Mouse (Mus musculus) limb, embryonic 12.5 days (tissue): ENCODE measurements around the gene Ntan1. TPM values are rescaled to one million over a fixed set of nuclear protein-coding genes. Genes with fewer than 3 reads are reported as not detected.

Experiments
- ATAC-seq: fragments of 200-750 bp; cut with Nextera tagmentation; 2 replicates; pipeline ENCODE4 v1.8.0; 2017; ENCODE audit warnings: low read depth, moderate TSS enrichment; ENCODE audit not compliant: insufficient number of reproducible peaks, insufficient read depth, low FRiP score, low TSS enrichment
- H3K27ac ChIP-seq: fragments of 300-500 bp; sonication (generic); 2 replicates; pipeline ENCODE4 v1.5.1; 2016; ENCODE audit warnings: mild to moderate bottlenecking, moderate library complexity
- H3K27me3 ChIP-seq: fragments of 300-500 bp; sonication (generic); 2 replicates; pipeline ENCODE4 v1.6.1; 2016; ENCODE audit warnings: mild to moderate bottlenecking, moderate library complexity
- H3K36me3 ChIP-seq: fragments of 300-500 bp; sonication (generic); 2 replicates; pipeline ENCODE4 v1.6.1; 2016; ENCODE audit warnings: mild to moderate bottlenecking, moderate library complexity
- H3K4me1 ChIP-seq: fragments of 300-500 bp; sonication (generic); replicated peaks from 2 replicates; pipeline ENCODE4 v1.6.1; 2016
- H3K4me2 ChIP-seq: fragments of 300-500 bp; sonication (generic); 2 replicates; pipeline ENCODE4 v1.6.1; 2016; ENCODE audit warnings: mild to moderate bottlenecking, moderate library complexity
- H3K4me3 ChIP-seq: fragments of 300-500 bp; sonication (generic); replicated peaks from 2 replicates; pipeline ENCODE4 v1.5.1; 2016; ENCODE audit warnings: mild to moderate bottlenecking
- H3K9ac ChIP-seq: fragments of 300-500 bp; sonication (generic); replicated peaks from 2 replicates; pipeline ENCODE4 v1.6.1; 2016; ENCODE audit warnings: mild to moderate bottlenecking, moderate library complexity
- H3K9me3 ChIP-seq: fragments of 300-500 bp; sonication (generic); 2 replicates; pipeline ENCODE4 v1.6.1; 2016; ENCODE audit warnings: mild to moderate bottlenecking, moderate library complexity
- WGBS: fragments of 180-500 bp; shearing (Covaris S2); methylation state at CpG from one replicate; pipeline ENCODE4 v1.1.7; 2016; 5-methylcytosine and 5-hydroxymethylcytosine counted together
- polyA plus RNA-seq: library from polyadenylated mRNA; unstranded; fragments of >200 nt; fragmentation: Nextera tagmentation; extraction: Ambion mirVana; gene quantifications from 2 replicates; pipeline ENCODE4 v1.2.1, GENCODE M21; 2016

Gene Ntan1
- polyA plus RNA-seq, 1 experiment from 2014 or later, result 183 TPM

GRCm38 (mm10) chr16:13804666-13805065, 14.0 kb upstream of the Ntan1 start:
- no peak for ATAC-seq
- Histone ChIP-seq H3K9me3 (no peaks in the 10 kb centered on the region), H3K27me3 (no peaks in the 10 kb centered on the region), H3K36me3 (peaks cover 95% of the 10 kb centered on the region), H3K4me3 (no peak overlapping the region), H3K27ac (no peak overlapping the region), H3K4me2 (no peak overlapping the region), H3K4me1 (no peaks in the 10 kb centered on the region), H3K9ac (no peak overlapping the region)
- 89% methylated on average over 5 of the region's 5 CpGs for WGBS

- H3K4me2 ChIP-seq, result no peak overlapping the region
- peaks cover 96% of the 10 kb centered on the region for H3K36me3 ChIP-seq
- no peaks in the 10 kb centered on the region for H3K9me3 ChIP-seq
- no peaks in the 10 kb centered on the region for H3K4me1 ChIP-seq
- H3K4me3 ChIP-seq, result no peak overlapping the region
- H3K27ac ChIP-seq, result no peak overlapping the region
- no peak overlapping the region for H3K9ac ChIP-seq
- no peaks in the 10 kb centered on the region for H3K27me3 ChIP-seq
- no peak for ATAC-seq
- 95% methylated on average over 4 of the region's 4 CpGs for WGBS
Measured at GRCm38 (mm10) chr16:13807616-13808015, 11.0 kb upstream of the Ntan1 start.

- H3K36me3 ChIP-seq, result peaks cover 98% of the 10 kb centered on the region
Measured at GRCm38 (mm10) chr16:13808410-13808809, 10.2 kb upstream of the Ntan1 start.

GRCm38 (mm10) chr16:13812152-13812551, 6.5 kb upstream of the Ntan1 start:
- Histone ChIP-seq H3K4me2 (no peak overlapping the region), H3K27me3 (no peaks in the 10 kb centered on the region), H3K36me3 (peaks cover 90% of the 10 kb centered on the region), H3K4me3 (no peak overlapping the region), H3K27ac (no peak overlapping the region), H3K9ac (no peak overlapping the region), H3K9me3 (no peaks in the 10 kb centered on the region), H3K4me1 (no peaks in the 10 kb centered on the region)
- WGBS, result 96% methylated on average over 6 of the region's 6 CpGs
- ATAC-seq, result no peak

More at GRCm38 (mm10) chr16:13808410-13808809, 10.2 kb upstream of the Ntan1 start:
- H3K4me1 ChIP-seq, result no peaks in the 10 kb centered on the region
- H3K27me3 ChIP-seq, result no peaks in the 10 kb centered on the region
- H3K9me3 ChIP-seq, result no peaks in the 10 kb centered on the region
- no peak overlapping the region for H3K27ac ChIP-seq
- no peak for ATAC-seq
- no peak overlapping the region for H3K4me3 ChIP-seq
- no peak overlapping the region for H3K9ac ChIP-seq
- 92% methylated on average over 7 of the region's 7 CpGs for WGBS
- no peak overlapping the region for H3K4me2 ChIP-seq

GRCm38 (mm10) chr16:13813200-13813599, 5.4 kb upstream of the Ntan1 start:
- Histone ChIP-seq H3K4me2 (no peak overlapping the region), H3K9ac (no peak overlapping the region), H3K27ac (no peak overlapping the region), H3K27me3 (no peaks in the 10 kb centered on the region), H3K9me3 (no peaks in the 10 kb centered on the region), H3K36me3 (peaks cover 81% of the 10 kb centered on the region), H3K4me1 (peaks cover 2% of the 10 kb centered on the region; the same call in 1 of the 2 replicates), H3K4me3 (no peak overlapping the region)
- ATAC-seq, result no peak
- 96% methylated on average over 3 of the region's 3 CpGs for WGBS

- peak; percentile 71 for ATAC-seq
- under 1% methylated on average over 36 of the region's 36 CpGs for WGBS
- H3K9me3 ChIP-seq, result peaks cover 4% of the 10 kb centered on the region; the same call in 1 of the 2 replicates
Measured at GRCm38 (mm10) chr16:13819394-13819743, 724 bp downstream of the Ntan1 start.

GRCm38 (mm10) chr16:13819806-13820500, 1.3 kb downstream of the Ntan1 start:
- Histone ChIP-seq H3K4me1 (peaks cover 20% of the 10 kb centered on the region), H3K36me3 (peaks cover 26% of the 10 kb centered on the region), H3K9me3 (peaks cover 4% of the 10 kb centered on the region; the same call in 1 of the 2 replicates), H3K4me3 (peak overlapping the region; percentile 74), H3K27me3 (no peaks in the 10 kb centered on the region), H3K9ac (peak overlapping the region; percentile 81), H3K4me2 (peak overlapping the region; percentile 61), H3K27ac (peak overlapping the region; percentile 97; the same call in 1 of the 2 replicates)
- WGBS, result 45% methylated on average over 12 of the region's 12 CpGs
- no peak for ATAC-seq

More at GRCm38 (mm10) chr16:13819394-13819743, 724 bp downstream of the Ntan1 start:
- Histone ChIP-seq H3K4me2 (peak overlapping the region; percentile 61), H3K36me3 (peaks cover 28% of the 10 kb centered on the region), H3K27me3 (no peaks in the 10 kb centered on the region), H3K27ac (peak overlapping the region; percentile 97), H3K4me3 (peak overlapping the region; percentile 74), H3K9ac (peak overlapping the region; percentile 81), H3K4me1 (peaks cover 20% of the 10 kb centered on the region)

- Histone ChIP-seq H3K27ac (no peak overlapping the region), H3K4me3 (no peak overlapping the region), H3K27me3 (no peaks in the 10 kb centered on the region), H3K4me2 (0 out of 2 replicates have a peak overlapping the region, but pooled peaks have one; percentile 61), H3K9ac (no peak overlapping the region), H3K36me3 (peaks cover 17% of the 10 kb centered on the region), H3K4me1 (peaks cover 23% of the 10 kb centered on the region), H3K9me3 (peaks cover 4% of the 10 kb centered on the region; the same call in 1 of the 2 replicates)
- ATAC-seq, result no peak
- WGBS, result 96% methylated on average over 5 of the region's 5 CpGs
Measured at GRCm38 (mm10) chr16:13820771-13821170, 2.1 kb downstream of the Ntan1 start.

- Histone ChIP-seq H3K4me1 (peaks cover 10% of the 10 kb centered on the region; the same call in 1 of the 2 replicates), H3K9ac (no peak overlapping the region), H3K27ac (no peak overlapping the region; the same call in 1 of the 2 replicates), H3K4me3 (no peak overlapping the region), H3K36me3 (peaks cover 50% of the 10 kb centered on the region), H3K27me3 (no peaks in the 10 kb centered on the region), H3K4me2 (no peak overlapping the region), H3K9me3 (peaks cover under 1% of the 10 kb centered on the region; the same call in 1 of the 2 replicates)
- WGBS, result 59% methylated on average over 7 of the region's 7 CpGs
- ATAC-seq, result 0 out of 2 replicates have a peak, but pooled peaks have one; percentile 39
Measured at GRCm38 (mm10) chr16:13825781-13826490, 7.3 kb downstream of the Ntan1 start.

GRCm38 (mm10) chr16:13826511-13826910, 7.9 kb downstream of the Ntan1 start:
- no peak overlapping the region for H3K27ac ChIP-seq
- no peak overlapping the region for H3K9ac ChIP-seq
- no peak overlapping the region for H3K4me2 ChIP-seq
- no peaks in the 10 kb centered on the region for H3K27me3 ChIP-seq
- no peak overlapping the region for H3K4me3 ChIP-seq
- no peaks in the 10 kb centered on the region for H3K9me3 ChIP-seq
- no peak for ATAC-seq
- 84% methylated on average over 4 of the region's 4 CpGs for WGBS
- peaks cover 8% of the 10 kb centered on the region; the same call in 1 of the 2 replicates for H3K4me1 ChIP-seq
- H3K36me3 ChIP-seq, result peaks cover 54% of the 10 kb centered on the region

- H3K4me1 ChIP-seq, result peaks cover 5% of the 10 kb centered on the region; the same call in 1 of the 2 replicates
- H3K27me3 ChIP-seq, result no peaks in the 10 kb centered on the region
- H3K36me3 ChIP-seq, result peaks cover 86% of the 10 kb centered on the region
- H3K9me3 ChIP-seq, result no peaks in the 10 kb centered on the region
- no peak overlapping the region for H3K27ac ChIP-seq
- H3K9ac ChIP-seq, result no peak overlapping the region
- WGBS, result 87% methylated on average over 10 of the region's 10 CpGs
- ATAC-seq, result no peak
- H3K4me3 ChIP-seq, result no peak overlapping the region
- H3K4me2 ChIP-seq, result no peak overlapping the region
Measured at GRCm38 (mm10) chr16:13830444-13830843, 11.8 kb downstream of the Ntan1 start.
